Mouse (Mus musculus): ENCODE measurements at regions not wholly inside any gene's neighbourhood (a gene's known extent, or its start where the extent isn't known, plus 50 kb on each side); places are given as distances from the start of the nearest gene placed in this dataset.

- DNase-seq, result no peak
These were observed 115.0 kb downstream of the D3Ertd751e start for GRCm38 (mm10) chr3:41857446-41857845.

GRCm38 (mm10) chr3:41862674-41863073 lies 120.3 kb downstream of the D3Ertd751e start:
- no peak for DNase-seq

- no peak for DNase-seq
These were observed 166.5 kb downstream of the D3Ertd751e start for GRCm38 (mm10) chr3:41908952-41909351.

- no peak for DNase-seq
These were observed 170.8 kb downstream of the D3Ertd751e start for GRCm38 (mm10) chr3:41913190-41913589.

GRCm38 (mm10) chr3:41939843-41940242 lies 197.4 kb downstream of the D3Ertd751e start:
- DNase-seq, result no peak

GRCm38 (mm10) chr3:41942964-41943363 lies 200.6 kb downstream of the D3Ertd751e start:
- no peak for DNase-seq

- DNase-seq, result no peak
These were observed 207.0 kb downstream of the D3Ertd751e start for GRCm38 (mm10) chr3:41949404-41949803.

GRCm38 (mm10) chr3:41957385-41957784 lies 215.0 kb downstream of the D3Ertd751e start:
- DNase-seq, result no peak

GRCm38 (mm10) chr3:41960209-41960608 lies 217.8 kb downstream of the D3Ertd751e start:
- no peak for DNase-seq

- DNase-seq, result no peak
These were observed 220.5 kb downstream of the D3Ertd751e start for GRCm38 (mm10) chr3:41962923-41963322.

GRCm38 (mm10) chr3:42006672-42007265 lies 264.4 kb downstream of the D3Ertd751e start:
- DNase-seq, result no peak

- DNase-seq, result no peak
These were observed 280.8 kb downstream of the D3Ertd751e start for GRCm38 (mm10) chr3:42023187-42023586.

- DNase-seq, result no peak
These were observed 297.2 kb downstream of the D3Ertd751e start for GRCm38 (mm10) chr3:42039632-42040031.

GRCm38 (mm10) chr3:42040270-42040812 lies 297.9 kb downstream of the D3Ertd751e start:
- DNase-seq, result no peak

GRCm38 (mm10) chr3:42040959-42041358 lies 298.5 kb downstream of the D3Ertd751e start:
- no peak for DNase-seq

- no peak for DNase-seq
These were observed 315.0 kb downstream of the D3Ertd751e start for GRCm38 (mm10) chr3:42057286-42057868.

- no peak for DNase-seq
These were observed 322.9 kb downstream of the D3Ertd751e start for GRCm38 (mm10) chr3:42065093-42065935.

GRCm38 (mm10) chr3:42065962-42066361 lies 323.6 kb downstream of the D3Ertd751e start:
- DNase-seq, result no peak

GRCm38 (mm10) chr3:42067036-42067435 lies 324.6 kb downstream of the D3Ertd751e start:
- no peak for DNase-seq

GRCm38 (mm10) chr3:42074532-42075287 lies 332.3 kb downstream of the D3Ertd751e start:
- DNase-seq, result peak; percentile 9

GRCm38 (mm10) chr3:42110976-42111847 lies 368.8 kb downstream of the D3Ertd751e start:
- peak; percentile 21 for DNase-seq

Data from lung, postnatal 36 days (tissue).